8 mouse cellular contexts compared by ENCODE assay signal in genomic region chr10:81427327-81427726, GRCm38 (mm10). TPM values are rescaled to one million over a fixed set of nuclear protein-coding genes. Genes with fewer than 3 reads are reported as not detected.
DNase-seq lines count a peak whose midpoint lies in the region; ATAC-seq and TF ChIP-seq lines count a peak whose summit lies in the region.

No protein-coding gene starts in this region.

- peak overlapping the region; percentile 57 for H3K9ac ChIP-seq in heart, adult 2 months (ENCODE audit: low read depth, low read length)
- no peak overlapping the region for H3K9ac ChIP-seq in neural tube, embryonic 11.5 days (ENCODE audit: low read length)
- H3K9ac ChIP-seq in hindbrain, postnatal 0 days (replicated peaks; ENCODE audit: low read length) = peak overlapping the region; percentile 52; the same call in 1 of the 2 replicates
- peak overlapping the region; percentile 55 for H3K9ac ChIP-seq in neural tube, embryonic 12.5 days

- TF ChIP-seq POLR2A in heart, adult 2 months (IDR thresholded peaks at IDR 0.05; ENCODE audit: insufficient read depth, low read depth, low read length) = no peak

- peaks cover 10% of the 10 kb centered on the region for H3K79me2 ChIP-seq in heart, adult 2 months (replicated peaks; ENCODE audit: control insufficient read depth, insufficient read depth, low read length)

- WGBS in heart, adult 2 months = 26% methylated on average over 3 of the region's 3 CpGs
- 40% methylated on average over 3 of the region's 3 CpGs for WGBS in neural tube, embryonic 11.5 days
- 30% methylated on average over 3 of the region's 3 CpGs for WGBS in hindbrain, postnatal 0 days
- 37% methylated on average over 3 of the region's 3 CpGs for WGBS in neural tube, embryonic 12.5 days

- peak overlapping the region; percentile 95 for H3K4me3 ChIP-seq in heart, adult 2 months
- peak overlapping the region; percentile 31 for H3K4me3 ChIP-seq in neural tube, embryonic 11.5 days (ENCODE audit: low read depth, low read length)
- peak overlapping the region; percentile 47 for H3K4me3 ChIP-seq in hindbrain, postnatal 0 days (ENCODE audit: low read length)
- H3K4me3 ChIP-seq in neural tube, embryonic 12.5 days = peak overlapping the region; percentile 42

- intact Hi-C loops in heart, adult 2 months (cut with DNase I) = no loop called here

- no peak for ATAC-seq in neural tube, embryonic 11.5 days (ENCODE audit: insufficient read depth, low FRiP score, low TSS enrichment)
- no peak for ATAC-seq in hindbrain, postnatal 0 days
- no peak for ATAC-seq in neural tube, embryonic 12.5 days (ENCODE audit: low FRiP score, low read depth)

- no peaks in the 10 kb centered on the region for H3K9me3 ChIP-seq in neural tube, embryonic 11.5 days (ENCODE audit: control insufficient read depth, low read length)
- no peaks in the 10 kb centered on the region for H3K9me3 ChIP-seq in hindbrain, postnatal 0 days (ENCODE audit: low read length)
- no peaks in the 10 kb centered on the region for H3K9me3 ChIP-seq in neural tube, embryonic 12.5 days

- H3K36me3 ChIP-seq in heart, adult 2 months (ENCODE audit: control insufficient read depth, insufficient read depth, low read length) = no peaks in the 10 kb centered on the region
- no peaks in the 10 kb centered on the region for H3K36me3 ChIP-seq in neural tube, embryonic 11.5 days (ENCODE audit: control insufficient read depth, insufficient read depth, low read length)
- no peaks in the 10 kb centered on the region for H3K36me3 ChIP-seq in hindbrain, postnatal 0 days (ENCODE audit: insufficient read depth, low read length)
- no peaks in the 10 kb centered on the region for H3K36me3 ChIP-seq in neural tube, embryonic 12.5 days

- H3K4me2 ChIP-seq in neural tube, embryonic 11.5 days (ENCODE audit: low read depth) = no peak overlapping the region; the same call in 1 of the 2 replicates
- H3K4me2 ChIP-seq in hindbrain, postnatal 0 days (ENCODE audit: low read depth, low read length) = peak overlapping the region; percentile 87
- peak overlapping the region; percentile 65 for H3K4me2 ChIP-seq in neural tube, embryonic 12.5 days (replicated peaks)

- no peaks in the 10 kb centered on the region for H3K27me3 ChIP-seq in heart, adult 2 months (ENCODE audit: control insufficient read depth, insufficient read depth, low read length)
- H3K27me3 ChIP-seq in neural tube, embryonic 11.5 days (ENCODE audit: control insufficient read depth, insufficient read depth, low read length) = peaks cover 62% of the 10 kb centered on the region
- H3K27me3 ChIP-seq in hindbrain, postnatal 0 days (ENCODE audit: insufficient read depth, low read length) = no peaks in the 10 kb centered on the region
- peaks cover 69% of the 10 kb centered on the region for H3K27me3 ChIP-seq in neural tube, embryonic 12.5 days (replicated peaks)

- H3K27ac ChIP-seq in heart, adult 2 months = peak overlapping the region; percentile 98
- H3K27ac ChIP-seq in neural tube, embryonic 11.5 days (ENCODE audit: low read depth, low read length) = no peak overlapping the region
- no peak overlapping the region for H3K27ac ChIP-seq in hindbrain, postnatal 0 days
- no peak overlapping the region for H3K27ac ChIP-seq in neural tube, embryonic 12.5 days

- H3K4me1 ChIP-seq in heart, adult 2 months (ENCODE audit: control insufficient read depth, insufficient read depth, low read length) = peaks cover 21% of the 10 kb centered on the region
- H3K4me1 ChIP-seq in neural tube, embryonic 11.5 days (ENCODE audit: control insufficient read depth, insufficient read depth, low read length) = peaks cover 14% of the 10 kb centered on the region
- peaks cover 9% of the 10 kb centered on the region for H3K4me1 ChIP-seq in hindbrain, postnatal 0 days (ENCODE audit: insufficient read depth, low read length)
- H3K4me1 ChIP-seq in neural tube, embryonic 12.5 days = peaks cover 55% of the 10 kb centered on the region

- TF ChIP-seq CTCF in heart, adult 2 months (IDR thresholded peaks at IDR 0.05) = no peak
- TF ChIP-seq CTCF in hindbrain, postnatal 0 days (IDR thresholded peaks at IDR 0.05; ENCODE audit: low read depth) = no peak

- no peak for DNase-seq in heart, adult 2 months
- DNase-seq in heart, adult 9 months (ENCODE audit: low spot score in 2 of 2) = no peak
- peak; percentile 9 for DNase-seq in neural tube, embryonic 11.5 days (ENCODE audit: low spot score)
- DNase-seq in neural tube, embryonic 10.5 days (ENCODE audit: extremely low spot score, low spot score) = no peak
- no peak for DNase-seq in hindbrain, postnatal 0 days (ENCODE audit: low spot score)
- DNase-seq in embryo, embryonic 10.5 days (ENCODE audit: low spot score) = no peak
- DNase-seq in kidney, postnatal 14 days = no peak

- no peak for TF ChIP-seq EP300 in heart, adult 2 months (IDR thresholded peaks at IDR 0.05; ENCODE audit: insufficient read depth, low read depth, low read length)

RNA-seq across cellular contexts. Expression of gene Nfic, which starts 28.1 kb away (rescaled TPM):
- 100 to 1,000 TPM in 1 of 2 experiments, 10 to 100 TPM in 1; 94.2 to 104 TPM for total RNA-seq in heart, adult 2 months (2021)
- polyA plus RNA-seq in heart, adult 2 months (2012; rRNA removed) = 59.9 and 80.1 TPM in 2 replicates
- 16.8 TPM in 2 replicates for polyA plus RNA-seq in neural tube, embryonic 11.5 days (2014; fragmentation: Nextera tagmentation; extraction: Ambion mirVana)
- total RNA-seq in hindbrain, postnatal 0 days (2014; rRNA removed) = 17.2 and 26.5 TPM in 2 replicates
- 33.8 and 34.6 TPM in 2 replicates for polyA plus RNA-seq in hindbrain, postnatal 0 days (2015; fragmentation: Nextera tagmentation; extraction: Ambion mirVana)
- polyA plus RNA-seq in neural tube, embryonic 12.5 days (2016; fragmentation: Nextera tagmentation; extraction: Ambion mirVana) = 21.7 and 22.2 TPM in 2 replicates

RNA-seq across cellular contexts. Expression of gene Smim24, which starts 34.5 kb away (rescaled TPM):
- total RNA-seq in heart, adult 2 months (2021) = 1 to 10 TPM; 2.0 to 2.3 TPM
- 8.3 and 8.6 TPM in 2 replicates for polyA plus RNA-seq in heart, adult 2 months (2012; rRNA removed)
- polyA plus RNA-seq in neural tube, embryonic 11.5 days (2014; fragmentation: Nextera tagmentation; extraction: Ambion mirVana) = 1.9 and 3.5 TPM in 2 replicates
- 2.9 and 3.7 TPM in 2 replicates for total RNA-seq in hindbrain, postnatal 0 days (2014; rRNA removed)
- polyA plus RNA-seq in hindbrain, postnatal 0 days (2015; fragmentation: Nextera tagmentation; extraction: Ambion mirVana) = 1.4 and 1.7 TPM in 2 replicates
- 2.1 and 2.7 TPM in 2 replicates for polyA plus RNA-seq in neural tube, embryonic 12.5 days (2016; fragmentation: Nextera tagmentation; extraction: Ambion mirVana)

RNA-seq across cellular contexts. Expression of gene Gm48552, which starts 38.5 kb away (rescaled TPM):
- 1 to 10 TPM in 1 of 2 experiments, not detected in 1; 1.2 TPM for total RNA-seq in heart, adult 2 months (2021)
- polyA plus RNA-seq in heart, adult 2 months (2012; rRNA removed) = 0.88 and 1.2 TPM in 2 replicates
- polyA plus RNA-seq in neural tube, embryonic 11.5 days (2014; fragmentation: Nextera tagmentation; extraction: Ambion mirVana) = 0.97 and 1.3 TPM in 2 replicates
- total RNA-seq in hindbrain, postnatal 0 days (2014; rRNA removed) = 7.5 TPM in 2 replicates
- 2.7 and 4.0 TPM in 2 replicates for polyA plus RNA-seq in hindbrain, postnatal 0 days (2015; fragmentation: Nextera tagmentation; extraction: Ambion mirVana)
- 2.3 and 2.5 TPM in 2 replicates for polyA plus RNA-seq in neural tube, embryonic 12.5 days (2016; fragmentation: Nextera tagmentation; extraction: Ambion mirVana)

RNA-seq across cellular contexts. Expression of gene Gm48551, which starts 43.1 kb away (rescaled TPM):
- total RNA-seq in heart, adult 2 months (2021) = 1 to 10 TPM in 1 of 2 experiments, under 1 TPM in 1; 0.73 to 1.9 TPM
- 2.1 and 3.5 TPM in 2 replicates for polyA plus RNA-seq in heart, adult 2 months (2012; rRNA removed)
- 1.7 and 3.0 TPM in 2 replicates for polyA plus RNA-seq in neural tube, embryonic 11.5 days (2014; fragmentation: Nextera tagmentation; extraction: Ambion mirVana)
- total RNA-seq in hindbrain, postnatal 0 days (2014; rRNA removed) = 2.1 and 3.3 TPM in 2 replicates
- polyA plus RNA-seq in hindbrain, postnatal 0 days (2015; fragmentation: Nextera tagmentation; extraction: Ambion mirVana) = 5.3 and 7.0 TPM in 2 replicates
- 5.0 and 5.3 TPM in 2 replicates for polyA plus RNA-seq in neural tube, embryonic 12.5 days (2016; fragmentation: Nextera tagmentation; extraction: Ambion mirVana)

RNA-seq across cellular contexts. Expression of gene Dohh, which starts 43.1 kb away (rescaled TPM):
- 10 to 100 TPM; 46.6 to 53.8 TPM for total RNA-seq in heart, adult 2 months (2021)
- 48.5 and 56.9 TPM in 2 replicates for polyA plus RNA-seq in heart, adult 2 months (2012; rRNA removed)
- 64.1 and 76.1 TPM in 2 replicates for polyA plus RNA-seq in neural tube, embryonic 11.5 days (2014; fragmentation: Nextera tagmentation; extraction: Ambion mirVana)
- total RNA-seq in hindbrain, postnatal 0 days (2014; rRNA removed) = 146 TPM in 2 replicates
- polyA plus RNA-seq in hindbrain, postnatal 0 days (2015; fragmentation: Nextera tagmentation; extraction: Ambion mirVana) = 111 and 114 TPM in 2 replicates
- polyA plus RNA-seq in neural tube, embryonic 12.5 days (2016; fragmentation: Nextera tagmentation; extraction: Ambion mirVana) = 75.6 and 77.9 TPM in 2 replicates

Comparison
In these comparisons a context has a peak if more than half of its experiments do, and no peak if none do; other contexts are left out.
1. H3K4me3 ChIP-seq: peak in every context shown above with its lines; median percentile 95 in heart, adult 2 months; 47 in hindbrain, postnatal 0 days; 42 in neural tube, embryonic 12.5 days; 31 in neural tube, embryonic 11.5 days.